Mouse (Mus musculus): ENCODE measurements around the gene 9130204L05Rik. TPM values are rescaled to one million over a fixed set of nuclear protein-coding genes. Genes with fewer than 3 reads are reported as not detected.

The 9130204L05Rik gene
- not detected in 2 replicates for total RNA-seq (2014; rRNA removed)
- not detected in 2 replicates for polyA plus RNA-seq (2012; rRNA removed)

GRCm38 (mm10) chr3:91090703-91091102 is at the start of gene 9130204L05Rik:
TSS of gene 9130204L05Rik (minus strand) at chr3:91090803.
- Histone ChIP-seq H3K9ac (ENCODE audit: low read depth, low read length) (no peak within 1 kb of the TSS), H3K4me1 (ENCODE audit: control insufficient read depth, insufficient read depth, low read length) (no peaks in the 10 kb centered on the region), H3K79me2 (ENCODE audit: control insufficient read depth, insufficient read depth, low read length) (no peaks in the 10 kb centered on the region), H3K27me3 (ENCODE audit: control insufficient read depth, insufficient read depth, low read length) (no peaks in the 10 kb centered on the region), H3K27ac (replicated peaks; ENCODE audit: insufficient read depth, low read depth, low read length) (no peak within 1 kb of the TSS), H3K36me3 (ENCODE audit: control insufficient read depth, insufficient read depth, low read length) (no peaks in the 10 kb centered on the region), H3K4me3 (ENCODE audit: insufficient read depth, low read depth, low read length) (no peak within 1 kb of the TSS)
- WGBS = 54% methylated on average over 2 of the region's 2 CpGs
- TF ChIP-seq POLR2A (IDR thresholded peaks at IDR 0.05; ENCODE audit: extremely low read depth, insufficient read depth, low read length) = no peak
- no peak for TF ChIP-seq CTCF (IDR thresholded peaks at IDR 0.05; ENCODE audit: low read depth, low read length)
- no peak for DNase-seq (ENCODE audit: extremely low read depth, low read depth, low spot score)

- no peak overlapping the region for H3K27ac ChIP-seq (replicated peaks; ENCODE audit: insufficient read depth, low read depth, low read length)
- DNase-seq (ENCODE audit: extremely low read depth, low read depth, low spot score) = no peak
Measured at GRCm38 (mm10) chr3:91108696-91109095, 18.1 kb upstream of the 9130204L05Rik start.

GRCm38 (mm10) chr3:91059211-91059610 is 31.4 kb downstream of the 9130204L05Rik start:
- DNase-seq (ENCODE audit: extremely low read depth, low read depth, low spot score) = peak; percentile 19
- H3K4me3 ChIP-seq (ENCODE audit: insufficient read depth, low read depth, low read length) = no peak overlapping the region
- TF ChIP-seq CTCF (IDR thresholded peaks at IDR 0.05; ENCODE audit: low read depth, low read length) = no peak
- no peak for TF ChIP-seq POLR2A (IDR thresholded peaks at IDR 0.05; ENCODE audit: extremely low read depth, insufficient read depth, low read length)
- H3K9ac ChIP-seq (ENCODE audit: low read depth, low read length) = no peak overlapping the region
- no peaks in the 10 kb centered on the region for H3K27me3 ChIP-seq (ENCODE audit: control insufficient read depth, insufficient read depth, low read length)
- H3K36me3 ChIP-seq (ENCODE audit: control insufficient read depth, insufficient read depth, low read length) = no peaks in the 10 kb centered on the region
- H3K4me1 ChIP-seq (ENCODE audit: control insufficient read depth, insufficient read depth, low read length) = no peaks in the 10 kb centered on the region
- H3K27ac ChIP-seq (replicated peaks; ENCODE audit: insufficient read depth, low read depth, low read length) = no peak overlapping the region
- 0% methylated on average over 1 of the region's 1 CpGs for WGBS
- H3K79me2 ChIP-seq (ENCODE audit: control insufficient read depth, insufficient read depth, low read length) = no peaks in the 10 kb centered on the region

More at GRCm38 (mm10) chr3:91108696-91109095, 18.1 kb upstream of the 9130204L05Rik start:
- no peaks in the 10 kb centered on the region for H3K79me2 ChIP-seq (ENCODE audit: control insufficient read depth, insufficient read depth, low read length)
- H3K4me3 ChIP-seq (ENCODE audit: insufficient read depth, low read depth, low read length) = no peak overlapping the region
- H3K4me1 ChIP-seq (ENCODE audit: control insufficient read depth, insufficient read depth, low read length) = no peaks in the 10 kb centered on the region
- no peaks in the 10 kb centered on the region for H3K36me3 ChIP-seq (ENCODE audit: control insufficient read depth, insufficient read depth, low read length)
- H3K9ac ChIP-seq (ENCODE audit: low read depth, low read length) = no peak overlapping the region
- TF ChIP-seq CTCF (IDR thresholded peaks at IDR 0.05; ENCODE audit: low read depth, low read length) = no peak
- TF ChIP-seq POLR2A (IDR thresholded peaks at IDR 0.05; ENCODE audit: extremely low read depth, insufficient read depth, low read length) = no peak
- no peaks in the 10 kb centered on the region for H3K27me3 ChIP-seq (ENCODE audit: control insufficient read depth, insufficient read depth, low read length)

GRCm38 (mm10) chr3:91052654-91053053 is 37.9 kb downstream of the 9130204L05Rik start:
- no peaks in the 10 kb centered on the region for H3K4me1 ChIP-seq (ENCODE audit: control insufficient read depth, insufficient read depth, low read length)
- H3K79me2 ChIP-seq (ENCODE audit: control insufficient read depth, insufficient read depth, low read length) = no peaks in the 10 kb centered on the region
- TF ChIP-seq CTCF (IDR thresholded peaks at IDR 0.05; ENCODE audit: low read depth, low read length) (no peak), POLR2A (IDR thresholded peaks at IDR 0.05; ENCODE audit: extremely low read depth, insufficient read depth, low read length) (no peak)
- 3% methylated on average over 1 of the region's 1 CpGs for WGBS
- H3K9ac ChIP-seq (ENCODE audit: low read depth, low read length) = no peak overlapping the region
- no peaks in the 10 kb centered on the region for H3K36me3 ChIP-seq (ENCODE audit: control insufficient read depth, insufficient read depth, low read length)
- no peak overlapping the region for H3K4me3 ChIP-seq (ENCODE audit: insufficient read depth, low read depth, low read length)
- peak; percentile 2 for DNase-seq (ENCODE audit: extremely low read depth, low read depth, low spot score)
- no peak overlapping the region for H3K27ac ChIP-seq (replicated peaks; ENCODE audit: insufficient read depth, low read depth, low read length)
- H3K27me3 ChIP-seq (ENCODE audit: control insufficient read depth, insufficient read depth, low read length) = no peaks in the 10 kb centered on the region

Data from liver, adult 2 months (tissue).